In the genomic region with DNA sequence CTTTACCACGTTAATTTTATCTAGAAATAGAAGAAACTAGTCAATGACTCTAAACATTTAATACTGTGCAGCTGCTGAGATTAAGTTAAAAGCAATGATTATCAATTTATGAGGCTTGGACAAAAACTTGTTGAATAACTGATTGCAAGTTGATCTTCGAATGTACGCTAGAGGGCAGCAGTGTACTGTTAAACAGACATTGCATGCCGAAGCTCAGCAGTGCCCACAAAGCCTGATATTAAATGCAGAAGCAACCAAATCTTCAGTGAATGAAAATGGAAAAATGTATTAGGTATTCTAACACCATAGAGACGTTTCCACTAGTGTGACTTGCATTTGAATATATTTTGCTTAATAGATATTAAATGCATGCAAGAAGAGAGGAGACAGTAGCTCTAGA, we compare ENCODE assay signal across 9 mouse cellular contexts. TPM values are rescaled to one million over a fixed set of nuclear protein-coding genes. Genes with fewer than 3 reads are reported as not detected.
DNase-seq lines count a peak whose midpoint lies in the region; ATAC-seq and TF ChIP-seq lines count a peak whose summit lies in the region.
"Had no signal": no experiment of that assay in that cellular context is flagged by ENCODE, and none has a peak within 500 bp of the region (broad histone marks: within the 10 kb centered on the region; RNA-seq: fewer than 3 reads in every experiment).

No protein-coding gene starts in this region.

- H3K4me2 ChIP-seq in hindbrain, embryonic 16.5 days (ENCODE audit: low read length), result no peak overlapping the region
- no peak overlapping the region for H3K4me2 ChIP-seq in liver, postnatal 0 days (ENCODE audit: low read depth, low read length)

- H3K27ac ChIP-seq in hindbrain, embryonic 16.5 days (ENCODE audit: low read depth, low read length), result no peak overlapping the region
- H3K27ac ChIP-seq in liver, postnatal 0 days (ENCODE audit: low read depth), result no peak overlapping the region

- TF ChIP-seq EP300 in liver, postnatal 0 days (IDR thresholded peaks at IDR 0.05; ENCODE audit: low read depth), result no peak

- H3K9ac ChIP-seq in hindbrain, embryonic 16.5 days (ENCODE audit: low read depth, low read length), result no peak overlapping the region
- no peak overlapping the region for H3K9ac ChIP-seq in liver, postnatal 0 days (replicated peaks)

- H3K36me3 ChIP-seq in hindbrain, embryonic 16.5 days (ENCODE audit: control insufficient read depth, insufficient read depth, low read length), result no peaks in the 10 kb centered on the region
- no peaks in the 10 kb centered on the region for H3K36me3 ChIP-seq in liver, postnatal 0 days (replicated peaks; ENCODE audit: insufficient read depth, low read length)

- H3K4me3 ChIP-seq in hindbrain, embryonic 16.5 days (ENCODE audit: low read length), result no peak overlapping the region
- no peak overlapping the region for H3K4me3 ChIP-seq in liver, postnatal 0 days (ENCODE audit: low read depth, low read length)

- WGBS in hindbrain, embryonic 16.5 days, result 2% methylated on average over 5 of the region's 5 CpGs
- WGBS in liver, postnatal 0 days (ENCODE audit: insufficient replicate concordance), result 2% methylated on average over 5 of the region's 5 CpGs

- peak; percentile 75 for TF ChIP-seq CTCF in liver, postnatal 0 days (IDR thresholded peaks at IDR 0.05; ENCODE audit: low read depth)

- H3K27me3 ChIP-seq in hindbrain, embryonic 16.5 days (replicated peaks; ENCODE audit: control insufficient read depth, insufficient read depth, low read length), result no peaks in the 10 kb centered on the region
- no peaks in the 10 kb centered on the region for H3K27me3 ChIP-seq in liver, postnatal 0 days (ENCODE audit: insufficient read depth, low read length)

- peak; percentile 81 for ATAC-seq in hindbrain, embryonic 16.5 days
- no peak for ATAC-seq in liver, postnatal 0 days
- ATAC-seq in neutrophil, adult 5-6 weeks (ENCODE audit: extremely low read depth, insufficient number of reproducible peaks, low FRiP score, poor library complexity, severe bottlenecking), result 0 out of 2 replicates have a peak, but pooled peaks have one; percentile 26

- no peaks in the 10 kb centered on the region for H3K4me1 ChIP-seq in hindbrain, embryonic 16.5 days (ENCODE audit: control insufficient read depth, insufficient read depth, low read depth, low read length)
- no peaks in the 10 kb centered on the region for H3K4me1 ChIP-seq in liver, postnatal 0 days (ENCODE audit: insufficient read depth)

- H3K9me3 ChIP-seq in hindbrain, embryonic 16.5 days (ENCODE audit: control insufficient read depth, low read length), result no peaks in the 10 kb centered on the region
- no peaks in the 10 kb centered on the region for H3K9me3 ChIP-seq in liver, postnatal 0 days (ENCODE audit: low read length)

- peak; percentile 54 for DNase-seq in testis, postnatal 10 days (ENCODE audit: low spot score)
- DNase-seq in testis, postnatal 14 days (ENCODE audit: low spot score), result no peak
- peak; percentile 59 for DNase-seq in adrenal gland, postnatal 14 days
- peak; percentile 40 for DNase-seq in embryo, embryonic 11.5 days (ENCODE audit: low read depth, low spot score)
- DNase-seq in liver, postnatal 0 days, result peak; percentile 22

RNA-seq across cellular contexts. Expression of gene 4931428L18Rik, which starts 12.3 kb away (rescaled TPM):
- total RNA-seq in adrenal gland, postnatal 14 days (2021), result 0.56 TPM in 1 of 2 replicates, not detected in the other
- not detected in 2 replicates for polyA plus RNA-seq in hindbrain, embryonic 16.5 days (2015; fragmentation: Nextera tagmentation; extraction: Ambion mirVana)
- polyA plus RNA-seq in liver, postnatal 0 days (2015; fragmentation: Nextera tagmentation; extraction: Ambion mirVana), result 0.15 and 0.32 TPM in 2 replicates
- not detected in 2 replicates for total RNA-seq in neutrophil, adult 5-6 weeks (2017)
- polyA plus RNA-seq: heart, embryonic 14.5 days; small intestine, adult 2 months had no signal

RNA-seq across cellular contexts. Expression of gene Pih1d3, which starts 12.5 kb away (rescaled TPM):
- total RNA-seq in adrenal gland, postnatal 14 days (2021), result not detected in 2 replicates
- not detected in 2 replicates for polyA plus RNA-seq in hindbrain, embryonic 16.5 days (2015; fragmentation: Nextera tagmentation; extraction: Ambion mirVana)
- polyA plus RNA-seq in liver, postnatal 0 days (2015; fragmentation: Nextera tagmentation; extraction: Ambion mirVana), result not detected in 2 replicates
- not detected in 2 replicates for total RNA-seq in neutrophil, adult 5-6 weeks (2017)
- polyA plus RNA-seq: heart, embryonic 14.5 days; small intestine, adult 2 months had no signal

RNA-seq across cellular contexts. Expression of gene Lgsn, which starts 33.9 kb away (rescaled TPM):
- total RNA-seq in adrenal gland, postnatal 14 days (2021), result not detected in 2 replicates
- not detected in 2 replicates for polyA plus RNA-seq in hindbrain, embryonic 16.5 days (2015; fragmentation: Nextera tagmentation; extraction: Ambion mirVana)
- not detected in 2 replicates for polyA plus RNA-seq in liver, postnatal 0 days (2015; fragmentation: Nextera tagmentation; extraction: Ambion mirVana)
- not detected in 2 replicates for total RNA-seq in neutrophil, adult 5-6 weeks (2017)
- polyA plus RNA-seq: heart, embryonic 14.5 days; small intestine, adult 2 months had no signal
